Mouse (Mus musculus) cerebellum, adult 2 months (tissue): ENCODE measurements around the gene Slc41a3.

ENCODE experiments used
- CTCF ChIP-seq: fragments of 200-500 bp; IDR thresholded peaks from 2 replicates; pipeline ENCODE4 v1.5.1; 2011; ENCODE audit warnings: low read depth, mild to moderate bottlenecking, control low read depth, low read length, moderate library complexity, borderline replicate concordance; ENCODE audit not compliant: insufficient read depth
- POLR2A ChIP-seq: fragments of 200-500 bp; IDR thresholded peaks from 2 replicates; pipeline ENCODE4 v1.6.1; 2011; ENCODE audit warnings: low read length, control low read depth, borderline replicate concordance; ENCODE audit not compliant: insufficient read depth

GRCm38 (mm10) chr6:90615991-90616390 lies 11.5 kb downstream of the Slc41a3 start:
- TF ChIP-seq CTCF, result no peak
- TF ChIP-seq POLR2A, result no peak
